Mouse (Mus musculus) small intestine, adult 2 months (tissue): ENCODE measurements around the gene Itga8.

Source experiments
- CTCF ChIP-seq: fragments of 200-500 bp; IDR thresholded peaks from 2 replicates; pipeline ENCODE4 v1.5.1; 2012; ENCODE audit warnings: low read depth, mild to moderate bottlenecking, control low read depth, inconsistent platforms, low read length, moderate library complexity, mixed read lengths; ENCODE audit not compliant: insufficient replicate concordance, insufficient read length; ENCODE audit errors: extremely low read depth
- POLR2A ChIP-seq: fragments of 200-500 bp; IDR thresholded peaks from 2 replicates; pipeline ENCODE4 v1.6.1; 2012; ENCODE audit warnings: low read depth, mild to moderate bottlenecking, control low read depth, inconsistent platforms, low read length, moderate library complexity

GRCm38 (mm10) chr2:12255901-12256300 is 45.8 kb downstream of the Itga8 start:
- no peak for TF ChIP-seq CTCF
- TF ChIP-seq POLR2A: no peak
